Mouse (Mus musculus): ENCODE data around the gene Gm9887.

DNA sequence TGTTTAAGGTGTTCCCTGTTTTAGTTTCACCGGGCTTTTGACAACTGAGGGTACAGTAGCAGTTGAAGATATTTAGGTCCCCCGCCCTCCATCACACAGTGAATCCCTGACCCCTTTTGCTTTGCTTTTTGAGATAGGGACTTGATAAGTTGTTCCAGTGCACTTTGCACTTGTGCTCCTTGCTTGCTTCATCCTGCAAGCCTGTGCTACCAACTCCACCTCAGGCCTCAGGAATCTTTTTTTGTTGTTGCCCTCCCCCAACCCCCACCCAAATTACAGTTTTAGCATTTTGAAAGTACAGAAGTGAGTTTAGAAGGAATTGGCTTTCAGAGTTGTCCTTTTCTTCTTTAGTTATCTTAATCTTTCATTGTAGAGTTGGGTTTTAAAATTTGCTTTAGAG lies 3.9 kb upstream of the Gm9887 start:
- no peak for TF ChIP-seq CTCF (IDR thresholded peaks at IDR 0.05; ENCODE audit: control insufficient read depth, insufficient read depth, insufficient read length)
- no peak for TF ChIP-seq USF1 (IDR thresholded peaks at IDR 0.05; ENCODE audit: low read depth)
